Mouse (Mus musculus) liver, adult (tissue): Measurements from ENCODE around the gene Rnf149.

Experiments used
- GATA4 ChIP-seq: IDR thresholded peaks from 2 replicates; pipeline ENCODE4 v1.6.1; 2014; ENCODE audit warnings: mild to moderate bottlenecking, low read length; ENCODE audit not compliant: insufficient replicate concordance

The Rnf149 gene

DNA sequence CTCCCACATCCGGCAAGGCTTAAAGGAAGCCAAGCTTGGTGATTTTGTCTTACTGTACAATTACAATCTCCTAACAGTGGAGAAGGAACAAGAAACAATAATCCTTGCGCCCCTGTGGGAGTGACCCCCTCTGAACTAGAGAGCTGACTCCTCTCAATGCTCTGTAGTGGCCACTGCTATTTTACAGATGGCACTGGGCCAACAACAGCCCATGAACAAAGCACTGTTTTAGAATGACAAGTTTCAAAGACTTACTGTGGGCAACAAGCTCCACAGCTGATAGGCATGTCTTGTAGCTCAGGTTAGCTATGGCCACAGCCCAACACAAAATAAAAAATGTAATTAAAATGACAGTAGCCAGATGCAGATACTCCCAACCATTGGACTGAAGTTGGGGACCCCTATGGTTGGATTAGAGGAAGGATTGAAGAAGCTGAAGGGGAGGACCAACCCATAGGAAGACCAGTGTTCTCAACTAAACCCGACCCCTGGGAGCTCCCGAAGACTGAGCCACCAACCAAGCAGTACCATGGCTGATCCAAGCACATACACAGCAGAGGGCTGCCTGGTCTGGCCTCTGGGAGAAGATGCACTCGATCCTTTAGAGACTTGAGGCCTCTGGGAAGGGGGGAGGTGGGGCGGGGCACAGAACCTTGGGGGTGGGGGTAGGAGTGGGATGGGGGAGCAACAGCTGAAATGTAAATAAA, 30.9 kb downstream of the Rnf149 start:
- no peak for TF ChIP-seq GATA4

DNA sequence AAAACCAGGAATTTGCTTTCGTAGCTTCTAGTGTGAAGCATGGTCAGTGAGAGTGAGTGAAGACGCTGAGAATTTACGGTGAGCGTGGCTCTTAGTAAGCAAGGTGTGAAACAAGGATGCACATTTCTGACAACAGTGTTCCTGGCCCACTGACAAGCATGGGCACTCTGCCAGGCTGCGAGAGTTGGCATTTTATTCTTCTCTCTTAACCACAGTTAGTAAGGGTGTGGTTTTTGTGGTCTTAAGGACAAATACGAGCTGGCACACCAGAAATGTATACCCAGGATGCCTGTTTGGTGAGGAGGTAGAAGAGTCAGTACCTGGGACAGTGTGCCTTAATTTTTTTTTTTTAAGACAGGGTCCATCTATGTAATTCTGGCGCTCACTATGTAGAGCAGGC, 31.6 kb downstream of the Rnf149 start:
- TF ChIP-seq GATA4 = no peak

DNA sequence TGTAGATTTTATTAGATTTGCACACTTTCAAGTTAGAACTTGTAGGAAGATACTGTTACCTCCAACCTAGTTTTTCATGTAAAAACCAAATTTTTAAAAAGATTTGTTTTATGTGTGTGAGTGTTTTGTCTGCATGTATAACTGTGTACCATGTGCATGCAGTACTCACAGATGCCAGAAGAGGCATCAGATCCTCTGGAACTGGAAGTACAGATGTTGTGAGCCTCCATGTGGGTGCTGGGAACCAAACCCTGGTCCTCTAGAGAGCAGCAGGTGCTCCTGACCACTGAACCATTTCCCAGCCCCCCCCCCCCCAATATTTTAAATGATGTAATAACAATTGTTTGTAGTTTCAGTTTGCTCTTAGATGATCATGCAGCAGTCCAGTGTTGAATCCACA, 36.6 kb downstream of the Rnf149 start:
- TF ChIP-seq GATA4 = no peak

DNA sequence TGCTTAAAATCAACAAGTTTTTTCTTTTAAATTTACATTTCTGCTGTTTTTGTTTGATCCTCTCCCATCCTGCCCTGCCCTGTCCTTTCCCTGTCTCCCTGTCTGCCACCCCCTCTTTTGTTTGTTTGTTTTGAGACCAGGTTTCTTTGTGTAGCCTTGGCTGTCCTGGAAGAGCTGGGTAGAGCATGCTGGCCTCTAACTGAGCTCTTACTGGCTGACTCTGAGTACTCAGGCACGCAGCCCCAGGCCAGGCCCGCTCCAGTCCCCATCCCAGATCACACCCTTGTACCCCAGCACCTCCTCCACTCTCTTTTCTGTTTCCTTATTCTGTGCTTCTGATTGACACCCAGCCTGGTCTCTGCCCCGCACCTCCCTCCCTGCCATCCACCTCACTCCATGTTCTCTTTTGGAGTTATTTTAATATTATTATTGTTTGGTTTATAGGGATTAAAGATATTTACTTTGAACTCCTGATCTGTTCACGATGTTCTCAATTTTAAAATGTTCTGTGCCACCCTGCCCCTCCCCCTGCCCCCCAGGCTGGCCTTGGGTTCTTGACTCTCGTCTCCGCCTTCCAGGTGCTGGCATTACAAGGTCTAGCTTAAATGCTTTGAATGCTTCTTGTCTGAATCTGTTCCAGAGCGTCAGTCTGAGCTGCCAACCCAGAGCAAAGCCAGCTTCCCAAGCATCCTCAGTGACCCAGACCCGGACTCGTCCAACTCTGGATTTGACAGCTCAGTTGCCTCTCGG, 39.4 kb downstream of the Rnf149 start:
- no peak for TF ChIP-seq GATA4

DNA sequence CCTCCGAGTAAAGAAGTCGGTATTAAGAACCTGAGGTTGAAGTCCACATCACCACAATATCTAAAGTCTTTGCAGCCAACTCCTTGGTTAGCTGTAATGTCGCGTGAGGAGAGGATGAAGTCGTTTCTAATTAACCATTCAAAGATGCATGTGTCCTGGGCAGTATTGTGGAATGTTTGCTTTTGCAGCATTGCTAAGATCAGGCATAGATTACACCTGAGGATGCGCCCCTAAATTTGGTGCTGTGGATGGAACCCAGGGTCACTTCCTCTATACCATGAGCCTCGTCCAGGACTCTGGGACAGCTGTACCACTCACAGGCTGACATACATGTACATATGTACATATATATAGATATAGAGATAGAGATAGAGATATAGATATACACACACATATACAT, 40.5 kb downstream of the Rnf149 start:
- no peak for TF ChIP-seq GATA4

DNA sequence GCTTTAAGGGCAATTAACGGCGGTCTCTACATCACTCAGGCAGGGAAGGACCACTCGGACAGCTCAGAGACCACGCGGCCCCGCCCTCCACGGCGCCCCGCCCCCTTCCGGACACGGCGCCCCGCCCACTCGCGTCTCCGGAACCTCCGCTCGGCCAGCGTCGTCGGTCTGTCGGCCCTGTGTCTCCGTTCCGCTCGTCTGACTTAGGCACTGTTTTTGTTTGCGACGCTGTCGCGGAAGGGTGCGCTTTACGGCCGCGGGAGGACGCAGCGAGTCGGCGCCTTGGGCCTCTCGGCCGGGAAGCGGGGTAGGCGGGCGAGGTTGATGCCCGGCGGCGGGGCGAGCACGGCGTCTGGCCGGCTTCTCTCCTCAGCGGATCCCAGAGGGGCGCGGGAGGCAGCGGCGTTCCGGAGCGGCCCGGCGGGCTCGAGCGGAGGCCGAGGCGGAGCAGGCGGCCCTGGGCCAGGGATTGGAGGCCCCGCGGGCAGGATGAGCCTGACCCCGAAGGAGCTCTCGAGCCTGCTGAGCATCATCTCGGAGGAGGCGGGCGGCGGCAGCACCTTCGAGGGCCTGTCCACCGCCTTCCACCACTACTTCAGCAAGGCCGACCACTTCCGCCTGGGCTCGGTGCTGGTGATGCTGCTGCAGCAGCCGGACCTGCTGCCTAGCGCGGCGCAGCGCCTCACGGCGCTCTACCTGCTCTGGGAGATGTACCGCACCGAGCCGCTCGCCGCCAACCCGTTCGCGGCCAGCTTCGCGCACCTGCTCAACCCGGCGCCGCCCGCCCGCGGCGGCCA, 41.5 kb downstream of the Rnf149 start:
- TF ChIP-seq GATA4 = peak; percentile 41; the same call in 1 of the 2 replicates

DNA sequence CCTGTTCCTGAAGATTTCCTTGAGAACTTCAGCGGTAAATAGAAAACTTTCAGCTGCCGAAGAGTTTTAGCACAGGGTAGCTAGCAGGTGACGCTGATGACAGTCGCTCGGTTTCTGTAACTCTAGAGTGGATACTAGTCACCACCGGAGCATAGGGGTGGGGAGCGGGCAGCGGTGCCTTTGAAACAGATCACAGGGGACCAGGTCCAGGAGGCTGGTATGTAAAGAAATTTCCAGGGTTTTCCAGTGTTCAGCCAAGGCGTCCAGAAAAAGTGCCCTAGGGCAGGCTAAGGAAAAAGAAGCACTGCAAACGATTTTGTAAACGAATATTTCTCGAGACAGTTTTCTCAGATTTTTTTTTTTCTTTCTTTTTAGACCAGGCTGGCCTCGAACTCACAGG, 42.4 kb downstream of the Rnf149 start, which contains the start of gene Cnot11:
Gene Cnot11, plus strand, starts transcription at position 162 of the 400 bp plus-strand sequence.
- TF ChIP-seq GATA4 = no peak

DNA sequence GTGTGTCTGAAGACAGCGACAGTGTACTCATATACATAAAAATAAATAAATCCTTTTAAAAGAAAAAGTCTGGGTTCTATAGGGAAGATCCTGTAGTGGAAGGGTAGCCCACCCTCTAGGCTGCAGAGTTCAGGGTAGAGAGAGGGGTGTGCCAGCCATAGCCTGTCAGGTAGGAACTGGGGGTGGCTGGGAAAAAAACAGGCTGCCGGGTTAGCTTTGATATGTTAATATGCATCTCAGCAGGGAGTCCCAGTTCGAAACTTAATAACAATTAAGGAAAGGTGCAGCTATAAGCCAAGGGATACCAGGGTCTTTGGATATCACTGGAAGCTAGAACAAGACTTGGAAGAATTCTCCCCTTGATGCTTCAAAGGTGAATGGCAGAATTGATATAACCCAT, 43.3 kb downstream of the Rnf149 start:
- no peak for TF ChIP-seq GATA4

DNA sequence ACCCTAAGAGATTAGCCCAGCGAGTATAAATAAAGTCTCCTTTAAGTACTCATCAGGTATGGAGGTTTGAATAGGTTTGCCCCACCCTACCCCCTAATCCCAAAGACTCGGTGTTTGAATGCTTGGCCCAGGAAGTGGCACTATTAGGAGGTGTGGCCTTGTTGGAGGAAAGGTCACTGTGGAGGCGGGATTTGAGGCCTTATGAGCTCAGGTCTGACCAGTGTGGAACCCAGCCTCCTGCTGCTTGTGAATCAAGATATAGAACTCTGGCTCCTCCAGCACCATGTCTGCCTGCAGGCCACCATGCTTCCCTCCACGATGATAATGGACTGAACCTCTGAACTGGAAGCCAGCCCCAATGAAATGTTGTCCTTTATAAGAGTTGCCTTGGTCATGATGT, 46.2 kb downstream of the Rnf149 start:
- no peak for TF ChIP-seq GATA4

DNA sequence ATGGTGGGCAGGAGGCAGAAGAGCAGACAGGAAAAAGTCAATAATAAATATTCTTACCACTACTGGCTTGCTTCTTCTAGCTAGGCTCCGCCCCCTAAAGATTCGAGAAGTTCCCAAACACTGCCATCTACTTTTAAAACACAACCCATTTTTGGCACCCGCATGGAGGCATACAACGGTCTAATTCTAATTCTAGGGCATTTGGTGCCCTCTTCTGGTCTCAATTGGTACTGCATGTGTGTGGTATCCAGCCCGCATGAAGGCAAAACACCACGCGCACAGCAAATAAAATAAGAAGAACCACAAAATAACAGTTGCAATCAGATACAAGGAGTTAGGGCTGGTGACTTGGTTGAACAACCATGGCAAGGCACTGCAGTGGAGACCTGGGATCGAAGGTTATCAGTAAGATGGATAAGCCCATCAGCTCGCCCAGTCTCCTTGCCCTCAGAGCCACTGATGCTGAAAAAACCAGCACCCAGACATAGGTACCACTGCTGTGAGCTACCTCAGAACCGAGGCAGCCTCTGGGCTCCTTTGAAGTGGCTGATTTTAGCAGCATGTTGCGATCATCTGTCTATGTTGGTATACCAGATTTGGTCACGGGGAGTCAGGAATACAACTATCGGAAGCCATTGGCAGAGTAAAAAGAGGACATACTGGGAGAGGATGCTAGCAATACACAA, 46.8 kb downstream of the Rnf149 start:
- TF ChIP-seq GATA4 = no peak

DNA sequence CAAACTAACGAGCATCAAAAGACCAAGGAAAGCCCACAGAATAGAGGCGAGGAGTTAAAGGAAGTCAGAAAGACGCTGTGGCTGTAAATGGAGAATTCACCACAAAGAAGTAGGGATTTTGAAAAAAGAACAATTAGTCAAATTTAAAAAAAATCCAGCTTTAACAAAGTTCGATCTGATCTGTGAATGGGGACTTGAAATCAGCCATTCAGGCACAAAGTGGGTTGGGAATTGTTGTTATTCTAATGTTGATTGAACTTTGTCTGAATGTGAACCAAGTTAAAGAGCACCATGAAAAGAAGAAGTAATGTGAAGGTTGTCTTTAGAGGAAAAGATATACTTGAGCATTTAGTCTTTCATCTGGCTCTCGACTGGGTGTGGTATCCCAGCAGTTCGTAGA, 48.9 kb downstream of the Rnf149 start:
- no peak for TF ChIP-seq GATA4

DNA sequence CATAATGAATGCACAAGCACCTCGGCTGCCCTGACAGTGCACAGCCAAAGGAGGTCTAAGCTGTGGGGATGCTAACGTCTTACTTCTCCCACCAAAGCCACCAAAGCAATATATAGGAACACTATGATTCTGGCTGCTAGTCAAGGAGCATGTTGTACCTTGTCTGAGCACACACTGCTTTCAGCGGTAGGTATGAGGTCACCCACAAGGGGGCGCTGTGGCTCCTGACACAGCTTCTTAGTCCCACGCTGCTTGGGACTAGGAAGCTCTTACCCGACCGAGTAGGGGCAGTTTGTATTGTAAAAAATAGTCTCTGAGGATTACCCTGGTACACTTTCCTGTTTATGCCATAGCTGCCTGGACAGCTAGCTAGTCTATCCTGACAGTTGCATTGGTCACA, 49.8 kb downstream of the Rnf149 start:
- no peak for TF ChIP-seq GATA4

DNA sequence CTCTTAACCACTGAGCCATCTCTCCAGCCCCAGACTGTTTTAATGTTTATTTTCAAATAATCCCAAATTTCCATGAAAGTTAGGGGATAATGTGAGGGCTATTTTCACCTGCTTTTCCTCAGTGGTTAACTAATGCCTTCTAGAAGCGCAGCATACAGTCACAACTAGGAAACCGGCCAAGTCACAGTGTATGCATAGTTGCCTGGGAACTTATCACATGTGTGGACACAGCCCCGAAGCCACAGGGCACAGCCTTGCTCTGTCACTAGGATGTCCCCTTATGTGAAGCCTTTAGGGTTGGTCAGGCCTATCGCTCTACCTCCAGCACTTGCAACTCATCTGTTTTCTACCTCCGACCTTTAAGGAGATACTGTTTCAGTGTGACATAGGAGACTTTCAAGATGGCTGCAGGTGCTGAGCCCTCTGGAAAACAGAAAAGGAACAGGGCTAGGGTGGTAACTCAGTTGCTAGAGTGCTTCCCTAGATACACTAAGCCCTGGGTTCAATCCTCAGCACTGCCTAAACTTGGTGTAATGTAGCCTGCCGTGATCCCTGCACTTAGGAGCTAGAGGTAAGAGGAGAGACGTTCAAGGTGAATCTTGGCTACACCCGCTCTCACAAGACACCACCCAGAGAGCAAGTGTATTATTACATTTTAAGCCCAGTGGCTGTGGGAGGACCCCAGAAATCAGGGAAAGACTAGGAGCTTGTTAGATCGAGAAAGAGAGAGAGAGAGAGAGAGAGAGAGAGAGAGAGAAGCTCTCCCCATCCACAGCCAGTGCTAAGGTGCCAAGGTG, 50.6 kb downstream of the Rnf149 start:
- no peak for TF ChIP-seq GATA4

DNA sequence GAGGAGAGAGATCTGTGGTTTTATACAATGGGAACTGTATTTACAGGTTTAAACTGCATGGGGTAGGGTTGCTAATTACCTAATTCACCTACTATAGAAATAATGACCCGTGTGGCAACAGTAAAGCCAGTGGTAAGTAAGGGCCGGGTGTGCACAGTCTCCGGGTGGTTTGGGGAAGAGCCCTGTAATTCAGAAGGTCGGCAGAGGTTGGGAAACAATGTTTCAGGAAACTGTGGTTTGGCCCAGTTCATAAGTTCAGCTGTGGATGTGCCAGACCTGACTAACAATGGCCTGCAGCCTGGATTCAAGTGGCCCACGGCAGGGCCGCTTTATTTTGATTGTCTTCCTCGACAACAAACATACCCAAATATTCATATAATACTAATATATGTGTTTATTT, 51.4 kb downstream of the Rnf149 start:
- no peak for TF ChIP-seq GATA4

DNA sequence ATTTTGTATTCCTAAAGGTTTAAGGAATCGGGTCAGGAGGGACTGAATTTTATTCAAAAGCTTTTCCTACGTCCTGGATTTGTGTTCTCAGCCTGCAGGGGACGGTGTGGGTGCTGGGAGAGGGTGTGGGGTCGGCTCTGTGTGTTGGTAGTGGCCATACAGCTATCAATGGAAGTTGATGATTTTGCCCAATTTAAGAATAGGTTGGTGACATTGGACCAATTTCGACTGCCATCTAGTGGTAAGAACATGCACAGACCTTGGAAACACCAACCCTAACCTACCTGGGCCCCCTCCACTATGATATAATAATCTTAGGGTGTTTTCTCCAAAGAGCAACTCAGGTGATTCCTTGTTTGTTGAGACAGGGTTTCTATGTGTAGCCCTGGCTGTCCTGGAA, 54.7 kb downstream of the Rnf149 start:
- TF ChIP-seq GATA4 = no peak

DNA sequence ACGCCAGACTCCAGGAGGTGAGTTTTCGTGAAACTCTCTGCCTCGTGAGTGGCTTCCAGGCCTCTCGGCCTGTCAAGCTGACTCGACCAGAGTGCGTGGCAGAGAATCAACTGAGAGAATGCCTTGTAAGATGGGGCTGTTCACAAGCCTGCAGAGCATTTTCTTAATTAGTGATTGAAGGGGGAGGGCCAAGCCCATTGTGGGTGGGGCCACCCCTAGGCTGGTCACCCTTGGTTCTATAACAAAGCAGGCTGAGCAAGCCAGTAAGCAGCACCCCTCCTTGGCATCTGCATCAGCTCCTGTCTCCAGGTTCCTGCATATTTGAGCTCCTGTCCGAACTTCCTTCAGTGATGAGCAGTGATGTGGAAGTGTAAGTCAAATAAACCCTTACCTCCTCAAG, 55.9 kb downstream of the Rnf149 start:
- no peak for TF ChIP-seq GATA4
